Mouse (Mus musculus) liver, postnatal 0 days (tissue): ENCODE measurements around the gene Cbfb.

Experiments
- CTCF ChIP-seq: sonication (generic); IDR thresholded peaks from 2 replicates; pipeline ENCODE4 v1.5.1; 2016; ENCODE audit warnings: antibody characterized with exemption, low read depth
- EP300 ChIP-seq: IDR thresholded peaks from 2 replicates; pipeline ENCODE4 v1.6.1; 2016; ENCODE audit warnings: antibody characterized with exemption, low read depth, mild to moderate bottlenecking

DNA sequence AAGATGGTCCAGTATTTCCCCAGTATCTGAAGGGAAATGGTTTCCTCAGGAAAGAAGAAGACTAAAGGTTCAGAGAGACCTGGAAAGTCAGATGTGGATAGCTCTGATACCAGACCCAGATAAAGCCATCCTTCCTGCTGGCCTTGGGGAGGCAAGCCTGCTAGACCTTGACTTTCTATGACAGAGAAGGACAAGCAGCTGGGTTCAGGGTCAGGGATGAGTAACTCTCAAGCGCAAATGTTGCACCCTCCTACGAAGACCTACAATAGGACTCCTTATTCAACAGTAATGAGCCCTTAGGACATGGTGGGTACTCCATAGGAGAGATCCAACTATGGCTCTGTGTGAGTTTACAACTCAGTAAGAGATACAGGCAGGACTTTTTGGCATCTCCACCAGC is 5.3 kb upstream of the Cbfb start:
- TF ChIP-seq CTCF = no peak
- TF ChIP-seq EP300 = no peak
